Mouse (Mus musculus) cortical plate, adult 2 months (tissue): ENCODE measurements around the gene Aldh18a1.

Experiments used
- CTCF ChIP-seq: fragments of 200-500 bp; IDR thresholded peaks from 2 replicates; pipeline ENCODE4 v1.5.1; 2011; ENCODE audit warnings: mild to moderate bottlenecking, control low read depth, low read length; ENCODE audit not compliant: insufficient read depth; ENCODE audit errors: extremely low read depth
- POLR2A ChIP-seq: fragments of 200-500 bp; IDR thresholded peaks from 2 replicates; pipeline ENCODE4 v1.6.1; 2011; ENCODE audit warnings: mild to moderate bottlenecking, low read length, control low read depth; ENCODE audit not compliant: insufficient read depth; ENCODE audit errors: extremely low read depth

- no peak for TF ChIP-seq POLR2A
- TF ChIP-seq CTCF = no peak
Observed at GRCm38 (mm10) chr19:40570726-40571125, 17.5 kb downstream of the Aldh18a1 start.
